Mouse (Mus musculus) heart, embryonic 15.5 days (tissue): ENCODE data around the gene Pwwp2b. TPM values are rescaled to one million over a fixed set of nuclear protein-coding genes. Genes with fewer than 3 reads are reported as not detected.
A peak's percentile ranks its signal among the peaks of the same experiment; 100 is the strongest.

Experiments used
- ATAC-seq: fragments of 200-750 bp; cut with Nextera tagmentation; replicated peaks from 2 replicates; pipeline ENCODE4 v1.8.0; 2017; ENCODE audit warnings: low read depth, moderate TSS enrichment; ENCODE audit not compliant: insufficient number of reproducible peaks, insufficient read depth, low FRiP score
- H3K27ac ChIP-seq: fragments of 300-500 bp; sonication (generic); 2 replicates; pipeline ENCODE4 v1.5.1; 2015; ENCODE audit warnings: mild to moderate bottlenecking, inconsistent platforms
- H3K27me3 ChIP-seq: fragments of 300-500 bp; sonication (generic); 2 replicates; pipeline ENCODE4 v1.6.1; 2015; ENCODE audit warnings: inconsistent platforms
- H3K36me3 ChIP-seq: fragments of 300-500 bp; sonication (generic); 2 replicates; pipeline ENCODE4 v1.6.1; 2015; ENCODE audit warnings: mild to moderate bottlenecking, inconsistent platforms
- H3K4me1 ChIP-seq: fragments of 300-500 bp; sonication (generic); replicated peaks from 2 replicates; pipeline ENCODE4 v1.6.1; 2015; ENCODE audit warnings: inconsistent platforms
- H3K4me2 ChIP-seq: fragments of 300-500 bp; sonication (generic); 2 replicates; pipeline ENCODE4 v1.6.1; 2015; ENCODE audit warnings: inconsistent platforms, mild to moderate bottlenecking, moderate library complexity
- H3K4me3 ChIP-seq: fragments of 300-500 bp; sonication (generic); 2 replicates; pipeline ENCODE4 v1.5.1; 2015; ENCODE audit warnings: mild to moderate bottlenecking, inconsistent platforms
- H3K9ac ChIP-seq: fragments of 300-500 bp; sonication (generic); 2 replicates; pipeline ENCODE4 v1.6.1; 2015; ENCODE audit warnings: mild to moderate bottlenecking, inconsistent platforms
- H3K9me3 ChIP-seq: fragments of 300-500 bp; sonication (generic); replicated peaks from 2 replicates; pipeline ENCODE4 v1.6.1; 2016; ENCODE audit warnings: inconsistent platforms
- WGBS: fragments of 180-500 bp; shearing (Covaris S2); methylation state at CpG from one replicate; pipeline ENCODE4 v1.1.7; 2015; ENCODE audit warnings: mixed read lengths; 5-methylcytosine and 5-hydroxymethylcytosine counted together
- polyA plus RNA-seq: library from polyadenylated mRNA; unstranded; fragments of >200 nt; fragmentation: Nextera tagmentation; extraction: Ambion mirVana; gene quantifications from 2 replicates; pipeline ENCODE4 v1.2.1, GENCODE M21; 2015

Pwwp2b gene
- polyA plus RNA-seq, 1 experiment from 2014 or later = 7.0 TPM

DNA sequence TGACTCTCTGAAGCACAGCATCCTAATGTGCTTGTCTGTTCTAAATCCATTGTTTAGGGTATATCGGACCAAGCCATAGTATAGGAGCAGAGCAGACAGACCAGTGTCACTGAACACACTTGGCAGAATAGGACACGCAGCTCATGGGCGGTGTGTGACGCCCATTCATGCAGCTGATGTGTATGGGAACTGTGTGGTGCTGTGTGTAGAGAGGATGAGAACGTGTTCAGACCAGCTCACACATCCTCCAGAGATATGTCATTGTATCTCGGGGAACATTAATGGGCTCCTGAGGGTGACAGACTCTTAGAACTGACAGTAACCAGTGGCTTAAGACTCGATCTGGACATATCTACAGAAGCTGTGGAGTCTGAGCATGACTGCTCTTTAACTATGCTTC, 21.9 kb upstream of the Pwwp2b start:
- Histone ChIP-seq H3K27ac (no peak overlapping the region), H3K4me1 (peaks cover 42% of the 10 kb centered on the region)

DNA sequence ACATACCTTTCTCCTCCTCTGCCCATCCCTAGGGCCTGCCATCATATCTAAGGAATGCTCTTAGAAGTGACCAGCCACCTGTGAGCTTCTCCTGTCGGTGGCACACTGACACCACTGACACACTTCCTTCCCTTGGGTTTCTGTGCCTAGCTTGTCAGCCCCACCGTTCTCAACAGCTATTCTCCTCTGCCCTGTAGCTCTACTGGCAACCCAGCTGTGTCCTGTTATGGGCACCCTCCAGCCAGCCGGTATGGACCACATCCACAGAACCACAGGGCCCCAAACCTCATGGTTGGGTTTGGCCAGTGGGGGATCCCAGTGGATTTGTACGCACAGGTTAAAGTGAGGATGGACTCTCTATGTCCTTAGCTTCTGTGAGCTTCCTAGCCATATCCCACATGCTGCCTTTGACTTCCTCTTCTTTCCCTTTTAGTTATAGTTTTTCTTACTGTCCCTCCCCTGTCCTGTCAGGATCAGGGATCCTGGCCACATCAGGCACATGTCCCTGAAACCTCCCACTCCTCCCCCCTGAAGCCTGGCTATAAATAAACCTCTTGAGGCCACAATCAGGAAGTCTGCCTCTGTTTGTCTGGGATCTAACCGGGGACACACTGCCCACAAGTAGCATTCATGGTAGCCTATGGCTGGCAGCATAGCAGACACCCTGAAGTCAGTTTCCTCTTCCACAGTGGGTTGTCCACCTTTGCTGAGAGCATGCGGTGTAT, 19.7 kb upstream of the Pwwp2b start:
- no peaks in the 10 kb centered on the region for H3K36me3 ChIP-seq
- no peaks in the 10 kb centered on the region for H3K9me3 ChIP-seq
- H3K4me3 ChIP-seq = no peak overlapping the region
- 0 out of 2 replicates have a peak overlapping the region, but pooled peaks have one; percentile 27 for H3K4me2 ChIP-seq
- no peak overlapping the region for H3K9ac ChIP-seq
- WGBS = 27% methylated on average over 6 of the region's 6 CpGs
- H3K27ac ChIP-seq = peak overlapping the region; percentile 87
- H3K4me1 ChIP-seq = peaks cover 42% of the 10 kb centered on the region
- ATAC-seq = peak; percentile 64; the same call in 1 of the 2 replicates
- H3K27me3 ChIP-seq = no peaks in the 10 kb centered on the region

More for the DNA sequence above, 21.9 kb upstream of the Pwwp2b start:
- no peaks in the 10 kb centered on the region for H3K36me3 ChIP-seq
- no peak overlapping the region for H3K4me3 ChIP-seq
- H3K9me3 ChIP-seq = no peaks in the 10 kb centered on the region
- no peak for ATAC-seq
- no peak overlapping the region for H3K9ac ChIP-seq
- H3K27me3 ChIP-seq = no peaks in the 10 kb centered on the region
- 76% methylated on average over 7 of the region's 7 CpGs for WGBS
- H3K4me2 ChIP-seq = no peak overlapping the region

DNA sequence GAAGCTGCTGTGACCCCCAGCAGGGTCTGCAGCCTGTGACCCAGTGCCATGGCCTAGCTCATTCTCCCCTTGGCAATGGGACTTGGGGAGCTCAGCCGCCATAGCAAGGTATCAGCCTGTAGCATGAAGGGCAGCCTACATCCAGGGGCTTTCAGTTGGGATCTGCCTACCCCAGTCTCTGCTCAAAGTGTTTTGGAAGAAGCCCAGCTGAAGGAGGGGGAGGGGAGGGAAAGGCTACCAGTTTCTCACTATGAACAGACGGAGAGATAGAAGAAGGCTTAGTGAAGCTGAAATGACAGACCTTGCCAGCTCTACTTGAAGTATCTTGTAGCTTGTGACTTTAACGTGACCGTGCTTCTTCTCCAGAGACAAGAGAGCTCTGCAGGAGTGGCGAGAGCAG, 18.4 kb upstream of the Pwwp2b start:
- no peak for ATAC-seq
- Histone ChIP-seq H3K27ac (peak overlapping the region; percentile 87), H3K9ac (no peak overlapping the region), H3K9me3 (no peaks in the 10 kb centered on the region), H3K4me2 (no peak overlapping the region), H3K4me3 (no peak overlapping the region), H3K36me3 (no peaks in the 10 kb centered on the region), H3K4me1 (peaks cover 52% of the 10 kb centered on the region), H3K27me3 (no peaks in the 10 kb centered on the region)
- 58% methylated on average over 5 of the region's 5 CpGs for WGBS

DNA sequence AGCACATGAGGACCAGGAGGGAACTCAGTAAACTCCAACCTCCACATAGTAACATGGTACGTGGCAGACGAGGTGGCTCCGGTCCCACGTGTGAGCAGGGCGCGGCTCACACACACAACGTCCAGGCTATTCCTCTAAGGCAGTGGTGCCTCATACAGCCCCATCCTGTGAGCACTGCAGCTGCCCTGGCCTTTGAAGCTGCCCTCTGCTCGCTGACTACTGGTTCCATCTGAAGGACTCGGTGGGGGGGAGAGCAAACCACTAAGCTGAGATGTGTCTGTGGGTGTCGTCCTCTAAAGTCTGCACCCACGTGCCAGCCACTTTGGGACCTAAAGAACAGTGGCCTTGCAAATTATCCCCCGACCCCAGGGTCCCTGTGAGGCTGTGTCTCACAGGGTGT, 18.0 kb upstream of the Pwwp2b start:
- H3K9me3 ChIP-seq = no peaks in the 10 kb centered on the region
- WGBS = 73% methylated on average over 12 of the region's 12 CpGs
- H3K4me2 ChIP-seq = no peak overlapping the region
- H3K4me3 ChIP-seq = no peak overlapping the region
- peak overlapping the region; percentile 87 for H3K27ac ChIP-seq
- ATAC-seq = no peak
- H3K36me3 ChIP-seq = no peaks in the 10 kb centered on the region
- H3K9ac ChIP-seq = no peak overlapping the region
- H3K4me1 ChIP-seq = peaks cover 53% of the 10 kb centered on the region
- no peaks in the 10 kb centered on the region for H3K27me3 ChIP-seq

DNA sequence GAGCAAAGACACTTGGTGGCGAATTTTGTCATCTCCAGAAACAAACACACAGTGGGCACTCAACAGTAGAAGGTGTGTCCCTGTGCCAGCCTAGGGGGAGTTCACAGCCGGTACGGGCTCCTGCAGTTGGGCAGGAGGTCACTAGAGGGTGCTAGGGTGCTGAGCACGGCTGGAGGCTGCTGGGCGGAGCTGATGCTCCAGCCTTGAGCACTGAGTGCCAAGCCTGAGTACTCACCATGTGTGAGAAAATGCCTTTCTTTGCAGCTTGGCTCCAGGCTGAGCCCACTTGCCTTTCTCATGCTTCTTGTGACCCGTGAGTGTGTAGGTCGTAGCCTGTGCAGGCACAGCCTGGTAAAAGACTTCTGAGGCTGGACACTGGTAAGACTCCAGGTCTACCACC, 14.6 kb upstream of the Pwwp2b start:
- H3K27ac ChIP-seq = peak overlapping the region; percentile 73
- H3K9ac ChIP-seq = no peak overlapping the region
- peak; percentile 75 for ATAC-seq
- H3K36me3 ChIP-seq = no peaks in the 10 kb centered on the region
- no peak overlapping the region for H3K4me3 ChIP-seq
- peaks cover 42% of the 10 kb centered on the region for H3K4me1 ChIP-seq
- under 1% methylated on average over 7 of the region's 7 CpGs for WGBS
- H3K4me2 ChIP-seq = 0 out of 2 replicates have a peak overlapping the region, but pooled peaks have one; percentile 21
- H3K9me3 ChIP-seq = no peaks in the 10 kb centered on the region
- no peaks in the 10 kb centered on the region for H3K27me3 ChIP-seq

DNA sequence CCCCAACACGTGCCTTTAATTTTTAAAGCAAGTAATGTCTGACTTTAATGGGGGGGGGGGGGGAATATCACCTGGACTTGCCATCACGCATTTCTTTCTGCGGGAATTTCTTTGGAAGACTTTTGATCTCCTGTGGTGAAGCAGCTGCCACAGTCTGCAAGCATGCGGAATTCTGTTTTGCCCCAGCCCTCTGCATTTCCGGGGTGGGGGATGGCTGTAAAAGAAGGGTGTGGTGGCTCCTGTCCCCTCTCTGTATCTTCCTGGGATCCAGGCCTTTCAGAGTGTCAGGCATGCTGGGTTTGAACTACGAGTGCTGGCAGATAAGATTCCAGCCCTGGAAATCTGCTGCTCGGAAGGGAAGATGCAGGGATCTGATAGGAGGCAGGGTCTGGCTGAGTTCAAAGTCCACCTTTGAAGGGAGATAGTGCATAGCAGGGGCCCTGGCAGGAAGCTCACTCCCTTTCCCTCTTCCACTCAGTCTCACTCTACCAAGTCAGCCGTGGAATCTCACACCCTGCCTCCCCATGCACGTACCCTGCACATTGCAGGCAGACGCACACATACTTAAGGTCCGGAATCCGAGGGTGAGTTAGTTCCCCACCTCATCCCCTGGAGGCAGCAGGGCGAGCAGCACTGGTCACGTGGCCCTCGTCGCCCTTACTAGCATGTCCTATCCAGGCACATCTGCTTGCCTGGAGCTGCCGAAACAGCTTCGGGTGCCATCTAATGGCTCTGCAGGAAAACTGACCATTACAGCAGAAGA, 13.7 kb upstream of the Pwwp2b start:
- H3K4me1 ChIP-seq = peaks cover 33% of the 10 kb centered on the region
- 0 out of 2 replicates have a peak overlapping the region, but pooled peaks have one; percentile 19 for H3K9ac ChIP-seq
- peak overlapping the region; percentile 64 for H3K27ac ChIP-seq
- H3K36me3 ChIP-seq = no peaks in the 10 kb centered on the region
- H3K4me2 ChIP-seq = peak overlapping the region; percentile 43
- ATAC-seq = peak; percentile 69
- no peak overlapping the region for H3K4me3 ChIP-seq
- no peaks in the 10 kb centered on the region for H3K9me3 ChIP-seq
- WGBS = 8% methylated on average over 18 of the region's 18 CpGs
- H3K27me3 ChIP-seq = no peaks in the 10 kb centered on the region

DNA sequence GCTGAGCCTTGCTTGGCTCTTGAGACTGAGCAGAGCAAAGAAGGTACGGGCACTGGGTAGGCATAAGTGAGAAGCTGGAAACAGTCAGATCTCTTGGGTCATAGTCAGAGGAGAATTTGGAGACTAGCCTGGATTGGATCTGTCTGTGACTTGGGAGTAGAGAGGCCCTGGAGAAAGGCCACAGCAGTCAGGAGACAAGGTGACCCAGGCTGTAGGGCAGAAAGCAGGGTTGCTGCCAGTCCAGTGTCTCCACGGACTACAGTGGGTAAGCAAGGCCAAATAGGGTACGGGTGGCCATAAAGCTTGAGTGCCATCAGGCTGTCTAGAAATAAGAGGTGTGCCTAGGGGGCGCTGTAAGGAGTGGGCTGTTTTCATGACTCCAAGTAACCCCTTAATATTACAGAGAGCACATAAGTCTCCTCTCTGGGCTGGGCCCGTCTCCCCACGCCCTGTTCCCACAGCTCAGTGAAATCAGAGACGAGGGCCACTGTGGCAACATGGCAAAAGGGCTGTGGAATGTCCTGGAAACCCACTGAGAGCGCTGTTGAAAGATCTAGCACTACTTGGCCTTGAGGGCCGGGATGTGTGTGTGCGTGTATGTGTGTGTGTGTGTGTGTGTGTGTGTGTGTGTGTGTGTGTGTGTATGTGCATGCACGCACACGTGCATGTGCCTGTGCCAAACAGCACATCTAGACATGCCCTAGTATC, 12.5 kb upstream of the Pwwp2b start:
- no peak overlapping the region for H3K4me3 ChIP-seq
- WGBS = 75% methylated on average over 12 of the region's 12 CpGs
- ATAC-seq = no peak

DNA sequence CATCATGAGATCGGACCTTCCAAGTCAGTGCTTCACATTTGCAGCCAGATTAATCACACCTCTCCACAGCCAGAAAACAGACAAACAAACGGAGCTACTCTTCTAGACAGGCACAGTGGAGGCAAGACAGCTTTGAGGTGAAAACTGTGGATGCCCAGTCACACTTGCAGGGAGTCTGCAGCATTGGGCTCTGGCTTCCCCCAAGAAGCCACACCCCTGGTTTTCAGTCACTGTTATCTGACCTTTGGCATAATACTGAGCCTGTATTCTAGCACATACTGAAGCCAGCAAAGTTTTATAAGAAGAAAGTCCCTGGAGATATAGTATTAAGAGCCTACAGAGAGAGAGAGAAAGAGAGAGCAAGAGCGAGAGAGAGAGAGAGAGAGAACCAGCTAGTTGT, 8.8 kb upstream of the Pwwp2b start:
- H3K27me3 ChIP-seq = no peaks in the 10 kb centered on the region
- ATAC-seq = no peak
- H3K27ac ChIP-seq = no peak overlapping the region
- H3K4me3 ChIP-seq = no peak overlapping the region
- H3K9ac ChIP-seq = no peak overlapping the region
- H3K4me2 ChIP-seq = no peak overlapping the region
- no peaks in the 10 kb centered on the region for H3K36me3 ChIP-seq
- WGBS = 54% methylated on average over 3 of the region's 3 CpGs
- no peaks in the 10 kb centered on the region for H3K9me3 ChIP-seq
- peaks cover 15% of the 10 kb centered on the region for H3K4me1 ChIP-seq

More for the DNA sequence above, 12.5 kb upstream of the Pwwp2b start:
- Histone ChIP-seq H3K9ac (no peak overlapping the region), H3K36me3 (no peaks in the 10 kb centered on the region), H3K27ac (peak overlapping the region; percentile 64; the same call in 1 of the 2 replicates), H3K27me3 (no peaks in the 10 kb centered on the region), H3K9me3 (no peaks in the 10 kb centered on the region), H3K4me1 (peaks cover 23% of the 10 kb centered on the region), H3K4me2 (no peak overlapping the region)

DNA sequence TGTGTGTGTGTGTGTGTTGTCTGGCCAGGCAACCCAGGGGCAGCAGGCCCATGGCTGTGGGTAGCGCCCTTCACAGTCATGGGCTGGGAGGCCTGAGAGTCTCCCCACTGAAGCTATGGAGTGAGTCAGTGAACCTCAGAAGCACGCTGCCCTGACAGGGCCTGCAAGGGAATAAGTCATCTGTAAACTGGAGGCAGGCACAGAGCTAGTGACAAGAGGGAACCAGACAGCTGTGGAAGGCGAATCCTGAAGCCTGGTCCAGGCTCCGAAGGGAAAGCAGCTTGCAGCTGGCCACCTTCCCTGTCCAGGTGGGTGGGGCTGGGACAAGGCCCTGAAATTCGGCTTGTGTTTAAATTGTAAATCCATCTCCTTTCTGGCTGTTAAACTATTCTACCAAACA, 2.2 kb upstream of the Pwwp2b start:
- Histone ChIP-seq H3K27ac (no peak overlapping the region), H3K4me3 (no peak overlapping the region), H3K4me2 (no peak overlapping the region), H3K4me1 (peaks cover 48% of the 10 kb centered on the region), H3K9me3 (no peaks in the 10 kb centered on the region), H3K27me3 (no peaks in the 10 kb centered on the region), H3K36me3 (no peaks in the 10 kb centered on the region), H3K9ac (no peak overlapping the region)
- 70% methylated on average over 5 of the region's 5 CpGs for WGBS
- no peak for ATAC-seq

DNA sequence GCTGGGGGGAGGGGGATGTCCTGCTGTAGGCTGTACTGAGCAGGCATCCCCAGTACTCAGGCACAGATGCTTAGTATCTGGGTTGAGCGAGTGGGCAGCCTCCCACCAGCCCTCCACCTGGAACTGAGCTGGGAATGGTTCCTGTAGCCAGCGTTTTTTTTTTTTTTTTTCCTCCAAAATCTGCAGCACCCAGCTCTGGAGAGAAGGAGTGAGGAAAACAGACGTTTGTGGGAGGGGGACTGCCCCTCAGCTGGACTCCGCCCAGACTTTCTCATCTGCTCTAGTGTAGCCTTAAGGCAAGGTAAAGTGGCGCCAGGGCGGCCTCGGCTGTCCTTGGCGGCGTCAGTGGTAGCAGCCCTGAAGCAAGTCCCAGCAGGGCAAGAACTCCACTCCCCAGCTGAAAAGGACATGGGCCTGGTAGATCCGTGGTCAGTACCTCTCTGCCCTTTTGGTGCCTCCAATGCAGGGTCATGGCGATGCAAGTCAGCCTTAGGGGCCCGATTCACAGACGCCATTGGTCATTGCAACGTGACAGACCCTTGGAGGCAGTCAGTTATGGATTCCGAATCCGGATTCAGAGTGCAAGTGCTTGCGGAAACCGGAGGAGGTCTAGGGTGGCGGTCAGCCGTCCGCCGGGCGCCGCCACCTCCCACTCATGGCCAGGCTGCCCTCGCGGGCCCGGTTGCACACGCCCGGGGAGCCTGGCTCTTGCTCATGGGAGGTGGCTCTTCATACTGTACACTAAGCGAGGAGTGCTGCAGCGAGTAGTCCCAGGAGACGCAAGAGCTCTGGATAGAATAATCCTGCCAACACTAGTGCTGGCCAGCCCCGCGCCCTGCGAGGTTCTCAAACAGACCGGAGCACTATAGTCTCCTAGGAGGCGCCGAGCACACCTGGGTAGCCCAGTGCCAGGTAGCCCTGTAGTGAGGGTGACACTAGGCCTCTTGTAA, 1.1 kb upstream of the Pwwp2b start:
- WGBS = 8% methylated on average over 38 of the region's 38 CpGs
- H3K9me3 ChIP-seq = no peaks in the 10 kb centered on the region
- H3K9ac ChIP-seq = peak overlapping the region; percentile 88
- peak overlapping the region; percentile 92 for H3K4me2 ChIP-seq
- H3K27ac ChIP-seq = peak overlapping the region; percentile 86
- peaks cover 59% of the 10 kb centered on the region for H3K4me1 ChIP-seq
- peak; percentile 45 for ATAC-seq
- peak overlapping the region; percentile 77 for H3K4me3 ChIP-seq
- no peaks in the 10 kb centered on the region for H3K27me3 ChIP-seq
- no peaks in the 10 kb centered on the region for H3K36me3 ChIP-seq
